Mouse (Mus musculus) embryonic facial prominence, embryonic 11.5 days (tissue): ENCODE measurements at regions not wholly inside any gene's neighbourhood (a gene's known extent, or its start where the extent isn't known, plus 50 kb on each side); places are given as distances from the start of the nearest gene placed in this dataset.

Source experiments
- ATAC-seq: fragments of 200-750 bp; cut with Nextera tagmentation; replicated peaks from 2 replicates; pipeline ENCODE4 v1.8.0; 2017; ENCODE audit warnings: low read depth; ENCODE audit not compliant: insufficient number of reproducible peaks, low FRiP score, low TSS enrichment
- DNase-seq: peaks from one replicate; pipeline ENCODE4 v3.0.0-alpha.2; 2015; ENCODE audit warnings: low spot score
- H3K27ac ChIP-seq: fragments of 300-500 bp; sonication (generic); replicated peaks from 2 replicates; pipeline ENCODE4 v1.5.1; 2014; ENCODE audit warnings: mild to moderate bottlenecking, low read depth, low read length, control low read depth
- H3K27me3 ChIP-seq: fragments of 300-500 bp; sonication (generic); 2 replicates; pipeline ENCODE4 v1.6.1; 2014; ENCODE audit warnings: mild to moderate bottlenecking, low read length, moderate library complexity, mixed read lengths; ENCODE audit not compliant: control insufficient read depth, insufficient read depth
- H3K36me3 ChIP-seq: fragments of 300-500 bp; sonication (generic); replicated peaks from 2 replicates; pipeline ENCODE4 v1.6.1; 2014; ENCODE audit warnings: low read depth, mild to moderate bottlenecking, low read length, moderate library complexity, mixed read lengths; ENCODE audit not compliant: control insufficient read depth, insufficient read depth
- H3K4me1 ChIP-seq: fragments of 300-500 bp; sonication (generic); 2 replicates; pipeline ENCODE4 v1.6.1; 2014; ENCODE audit warnings: low read length, mixed read lengths; ENCODE audit not compliant: control insufficient read depth, insufficient read depth
- H3K4me2 ChIP-seq: fragments of 300-500 bp; sonication (generic); 2 replicates; pipeline ENCODE4 v1.6.1; 2014; ENCODE audit warnings: low read depth, mild to moderate bottlenecking, control low read depth, low read length, moderate library complexity
- H3K4me3 ChIP-seq: fragments of 300-500 bp; sonication (generic); 2 replicates; pipeline ENCODE4 v1.5.1; 2014; ENCODE audit warnings: low read depth, low read length, control low read depth
- H3K9ac ChIP-seq: fragments of 300-500 bp; sonication (generic); replicated peaks from 2 replicates; pipeline ENCODE4 v1.6.1; 2014; ENCODE audit warnings: mild to moderate bottlenecking, control low read depth, low read length
- H3K9me3 ChIP-seq: fragments of 300-500 bp; sonication (generic); replicated peaks from 2 replicates; pipeline ENCODE4 v1.6.1; 2016; ENCODE audit warnings: mild to moderate bottlenecking, low read length, inconsistent platforms, mixed read lengths; ENCODE audit not compliant: control insufficient read depth
- WGBS: fragments of 180-500 bp; shearing (Covaris S2); extraction: QIAGEN DNeasy Blood & Tissue Kit; methylation state at CpG from one replicate; pipeline ENCODE4 v1.1.7; 2014; 5-methylcytosine and 5-hydroxymethylcytosine counted together

GRCm38 (mm10) chr10:21672171-21672570, 79.2 kb downstream of the 1700020N01Rik start:
- 76% methylated on average over 4 of the region's 4 CpGs for WGBS
- Histone ChIP-seq H3K4me1 (no peaks in the 10 kb centered on the region), H3K36me3 (no peaks in the 10 kb centered on the region), H3K4me3 (no peak overlapping the region), H3K9ac (no peak overlapping the region), H3K9me3 (no peaks in the 10 kb centered on the region), H3K27ac (no peak overlapping the region), H3K27me3 (no peaks in the 10 kb centered on the region), H3K4me2 (no peak overlapping the region)
- ATAC-seq (no peak), DNase-seq (no peak)

GRCm38 (mm10) chr10:21672666-21673065, 79.7 kb downstream of the 1700020N01Rik start:
- Histone ChIP-seq H3K9ac (no peak overlapping the region), H3K36me3 (no peaks in the 10 kb centered on the region), H3K4me2 (no peak overlapping the region), H3K27ac (no peak overlapping the region), H3K9me3 (no peaks in the 10 kb centered on the region), H3K4me1 (no peaks in the 10 kb centered on the region), H3K27me3 (no peaks in the 10 kb centered on the region), H3K4me3 (no peak overlapping the region)
- ATAC-seq (no peak), DNase-seq (no peak)
- 58% methylated on average over 5 of the region's 5 CpGs for WGBS

GRCm38 (mm10) chr10:21673831-21674230, 80.9 kb downstream of the 1700020N01Rik start:
- H3K9me3 ChIP-seq = no peaks in the 10 kb centered on the region
- DNase-seq = no peak
- WGBS = 83% methylated on average over 1 of the region's 1 CpGs
- H3K4me2 ChIP-seq = no peak overlapping the region
- H3K27ac ChIP-seq = no peak overlapping the region
- H3K27me3 ChIP-seq = no peaks in the 10 kb centered on the region
- no peak overlapping the region for H3K4me3 ChIP-seq
- H3K4me1 ChIP-seq = no peaks in the 10 kb centered on the region
- no peak overlapping the region for H3K9ac ChIP-seq
- no peaks in the 10 kb centered on the region for H3K36me3 ChIP-seq
- ATAC-seq = no peak

GRCm38 (mm10) chr10:21675786-21676185, 82.8 kb downstream of the 1700020N01Rik start:
- 89% methylated on average over 14 of the region's 14 CpGs for WGBS
- no peak for ATAC-seq
- no peak overlapping the region for H3K4me2 ChIP-seq

GRCm38 (mm10) chr10:21677911-21678310, 85.0 kb downstream of the 1700020N01Rik start:
- Histone ChIP-seq H3K9ac (no peak overlapping the region), H3K4me1 (no peaks in the 10 kb centered on the region), H3K27ac (no peak overlapping the region), H3K27me3 (no peaks in the 10 kb centered on the region), H3K4me2 (no peak overlapping the region), H3K9me3 (no peaks in the 10 kb centered on the region), H3K36me3 (no peaks in the 10 kb centered on the region), H3K4me3 (no peak overlapping the region)
- no peak for ATAC-seq
- 91% methylated on average over 9 of the region's 9 CpGs for WGBS
- no peak for DNase-seq

More at GRCm38 (mm10) chr10:21675786-21676185, 82.8 kb downstream of the 1700020N01Rik start:
- no peak for DNase-seq
- Histone ChIP-seq H3K27me3 (no peaks in the 10 kb centered on the region), H3K9me3 (no peaks in the 10 kb centered on the region), H3K4me3 (no peak overlapping the region), H3K4me1 (no peaks in the 10 kb centered on the region), H3K27ac (no peak overlapping the region), H3K36me3 (no peaks in the 10 kb centered on the region), H3K9ac (no peak overlapping the region)

GRCm38 (mm10) chr10:21678372-21678771, 85.4 kb downstream of the 1700020N01Rik start:
- Histone ChIP-seq H3K9ac (no peak overlapping the region), H3K9me3 (no peaks in the 10 kb centered on the region), H3K36me3 (no peaks in the 10 kb centered on the region), H3K4me1 (no peaks in the 10 kb centered on the region), H3K4me3 (no peak overlapping the region), H3K4me2 (no peak overlapping the region), H3K27me3 (no peaks in the 10 kb centered on the region), H3K27ac (no peak overlapping the region)
- ATAC-seq = no peak
- no peak for DNase-seq
- 81% methylated on average over 6 of the region's 6 CpGs for WGBS

GRCm38 (mm10) chr10:21678811-21679451, 86.0 kb downstream of the 1700020N01Rik start:
- H3K27me3 ChIP-seq = no peaks in the 10 kb centered on the region
- DNase-seq = no peak
- 35% methylated on average over 10 of the region's 10 CpGs for WGBS

GRCm38 (mm10) chr10:21680789-21681188, 87.8 kb downstream of the 1700020N01Rik start:
- H3K4me1 ChIP-seq = no peaks in the 10 kb centered on the region
- H3K4me2 ChIP-seq = no peak overlapping the region
- no peak overlapping the region for H3K4me3 ChIP-seq
- ATAC-seq (no peak), DNase-seq (no peak)
- no peaks in the 10 kb centered on the region for H3K9me3 ChIP-seq
- H3K27ac ChIP-seq = no peak overlapping the region
- no peaks in the 10 kb centered on the region for H3K27me3 ChIP-seq
- 61% methylated on average over 4 of the region's 4 CpGs for WGBS
- H3K9ac ChIP-seq = no peak overlapping the region
- no peaks in the 10 kb centered on the region for H3K36me3 ChIP-seq

More at GRCm38 (mm10) chr10:21678811-21679451, 86.0 kb downstream of the 1700020N01Rik start:
- H3K4me1 ChIP-seq = no peaks in the 10 kb centered on the region
- H3K4me2 ChIP-seq = no peak overlapping the region
- H3K9ac ChIP-seq = no peak overlapping the region
- no peaks in the 10 kb centered on the region for H3K9me3 ChIP-seq
- no peaks in the 10 kb centered on the region for H3K36me3 ChIP-seq
- ATAC-seq = no peak
- no peak overlapping the region for H3K4me3 ChIP-seq
- H3K27ac ChIP-seq = no peak overlapping the region
